Mouse (Mus musculus): ENCODE results near the gene Dhrs3. TPM values are rescaled to one million over a fixed set of nuclear protein-coding genes. Genes with fewer than 3 reads are reported as not detected.

The Dhrs3 gene
- total and polyA plus RNA-seq, 3 experiments = 7.9 to 37.7 (median 10.5) TPM

GRCm38 (mm10) chr4:144957721-144958120 lies 65.1 kb downstream of the Dhrs3 start:
- H3K4me2 ChIP-seq (ENCODE audit: insufficient read depth, low read depth, poor library complexity, severe bottlenecking) = no peak overlapping the region
- H3K27ac ChIP-seq (ENCODE audit: insufficient read depth, low read depth) = no peak overlapping the region
- H3K27me3 ChIP-seq (replicated peaks) = no peaks in the 10 kb centered on the region
- H3K4me3 ChIP-seq (replicated peaks in 1 of 3; ENCODE audit: low read depth in 2 of 3, low read length in 2 of 3, poor library complexity in 1 of 3) = no peak overlapping the region
- H3K36me3 ChIP-seq (replicated peaks in 1 of 2; ENCODE audit: control insufficient read depth in 1 of 2, insufficient read depth in 1 of 2, low read length in 1 of 2) = no peaks in the 10 kb centered on the region
- TF ChIP-seq CTCF (conservative IDR thresholded peaks at IDR 0.05 in 1 of 2, IDR thresholded peaks at IDR 0.05 in 1 of 2; ENCODE audit: low read depth in 2 of 2, low read length in 2 of 2) (no peak), ZNF384 (IDR thresholded peaks at IDR 0.05; ENCODE audit: low read depth, low read length) (no peak), NRF1 (IDR thresholded peaks at IDR 0.05; ENCODE audit: low read depth, low read length) (no peak), EP300 (IDR thresholded peaks at IDR 0.05; ENCODE audit: low read length) (no peak), GABPA (IDR thresholded peaks at IDR 0.05; ENCODE audit: insufficient replicate concordance, low read depth, low read length) (no peak), USF2 (conservative IDR thresholded peaks at IDR 0.05; ENCODE audit: low read depth, low read length) (no peak), MEF2A (IDR thresholded peaks at IDR 0.05; ENCODE audit: borderline replicate concordance, low read depth, low read length) (no peak), POLR2A (IDR thresholded peaks at IDR 0.05; ENCODE audit: low read depth, low read length) (no peak)
- H3K9ac ChIP-seq (ENCODE audit: insufficient read depth, low read depth) = no peak overlapping the region
- peaks cover 4% of the 10 kb centered on the region in 2 experiments; a peak in 3 of 4 replicates for H3K4me1 ChIP-seq (ENCODE audit: control insufficient read depth in 1 of 2, insufficient read depth in 2 of 2)
- H3K9me3 ChIP-seq (replicated peaks; ENCODE audit: low read length) = no peaks in the 10 kb centered on the region
- no peak for DNase-seq (ENCODE audit: extremely low read depth)
- no peaks in the 10 kb centered on the region for H3K79me2 ChIP-seq (replicated peaks; ENCODE audit: control insufficient read depth, extremely low read depth, insufficient read depth, poor library complexity, severe bottlenecking)
- dilution Hi-C loops (cut with MboI; ENCODE audit: extremely low pct_ligation_motif_present, extremely low pct_unique_long_range_greater_than_20kb, low sequenced_read_pairs) (no loop called here), in situ Hi-C loops (cut with MboI; ENCODE audit: low pct_ligation_motif_present, low pct_unique_long_range_greater_than_20kb, low sequenced_read_pairs) (no loop called here)

GRCm38 (mm10) chr4:144960188-144960904 lies 67.7 kb downstream of the Dhrs3 start:
- no peak overlapping the region for H3K27ac ChIP-seq (ENCODE audit: insufficient read depth, low read depth)
- H3K27me3 ChIP-seq (replicated peaks) = no peaks in the 10 kb centered on the region
- no peaks in the 10 kb centered on the region for H3K36me3 ChIP-seq (replicated peaks in 1 of 2; ENCODE audit: control insufficient read depth in 1 of 2, insufficient read depth in 1 of 2, low read length in 1 of 2)
- H3K4me1 ChIP-seq (ENCODE audit: control insufficient read depth in 1 of 2, insufficient read depth in 2 of 2) = no peaks in the 10 kb centered on the region
- dilution Hi-C loops (cut with MboI; ENCODE audit: extremely low pct_ligation_motif_present, extremely low pct_unique_long_range_greater_than_20kb, low sequenced_read_pairs) = no loop called here
- in situ Hi-C loops (cut with MboI; ENCODE audit: low pct_ligation_motif_present, low pct_unique_long_range_greater_than_20kb, low sequenced_read_pairs) = no loop called here
- DNase-seq (ENCODE audit: extremely low read depth) = no peak
- no peak overlapping the region for H3K9ac ChIP-seq (ENCODE audit: insufficient read depth, low read depth)
- no peak for TF ChIP-seq NELFE (IDR thresholded peaks at IDR 0.05; ENCODE audit: low read depth, low read length)
- no peak for TF ChIP-seq USF2 (conservative IDR thresholded peaks at IDR 0.05; ENCODE audit: low read depth, low read length)
- no peak for TF ChIP-seq KAT2A (IDR thresholded peaks at IDR 0.05; ENCODE audit: insufficient replicate concordance, low read length)
- TF ChIP-seq CHD1 (IDR thresholded peaks at IDR 0.05; ENCODE audit: low read depth, low read length) = no peak
- TF ChIP-seq POLR2A (IDR thresholded peaks at IDR 0.05; ENCODE audit: low read depth, low read length) = no peak
- TF ChIP-seq NRF1 (IDR thresholded peaks at IDR 0.05; ENCODE audit: low read depth, low read length) = no peak
- TF ChIP-seq GABPA (IDR thresholded peaks at IDR 0.05; ENCODE audit: insufficient replicate concordance, low read depth, low read length) = no peak
- no peak for TF ChIP-seq CHD2 (IDR thresholded peaks at IDR 0.05; ENCODE audit: low read length)
- no peak for TF ChIP-seq CTCF (conservative IDR thresholded peaks at IDR 0.05 in 1 of 2, IDR thresholded peaks at IDR 0.05 in 1 of 2; ENCODE audit: low read depth in 2 of 2, low read length in 2 of 2)
- TF ChIP-seq ZNF384 (IDR thresholded peaks at IDR 0.05; ENCODE audit: low read depth, low read length) = no peak
- TF ChIP-seq ZMIZ1 (IDR thresholded peaks at IDR 0.05; ENCODE audit: low read depth, low read length) = no peak
- no peak for TF ChIP-seq JUN (IDR thresholded peaks at IDR 0.05; ENCODE audit: insufficient read depth, low read depth, low read length)
- no peak for TF ChIP-seq TCF12 (IDR thresholded peaks at IDR 0.05; ENCODE audit: low read depth, low read length)
- no peak for TF ChIP-seq JUND (conservative IDR thresholded peaks at IDR 0.05; ENCODE audit: low read depth, low read length)
- TF ChIP-seq ETS1 (conservative IDR thresholded peaks at IDR 0.05; ENCODE audit: low read depth, low read length) = no peak
- no peak for TF ChIP-seq USF1 (IDR thresholded peaks at IDR 0.05; ENCODE audit: low read depth, low read length)
- TF ChIP-seq ELF1 (IDR thresholded peaks at IDR 0.05; ENCODE audit: low read depth, low read length) = no peak
- no peak for TF ChIP-seq E2F4 (IDR thresholded peaks at IDR 0.05; ENCODE audit: insufficient replicate concordance, low read depth, low read length)
- TF ChIP-seq MAX (IDR thresholded peaks at IDR 0.05; ENCODE audit: low read length) = no peak
- H3K4me3 ChIP-seq (replicated peaks in 1 of 3; ENCODE audit: low read depth in 2 of 3, low read length in 2 of 3, poor library complexity in 1 of 3) = no peak overlapping the region
- H3K9me3 ChIP-seq (replicated peaks; ENCODE audit: low read length) = no peaks in the 10 kb centered on the region
- H3K79me2 ChIP-seq (replicated peaks; ENCODE audit: control insufficient read depth, extremely low read depth, insufficient read depth, poor library complexity, severe bottlenecking) = no peaks in the 10 kb centered on the region
- no peak overlapping the region for H3K4me2 ChIP-seq (ENCODE audit: insufficient read depth, low read depth, poor library complexity, severe bottlenecking)
